Mouse (Mus musculus): ENCODE data around the gene Itga1. TPM values are rescaled to one million over a fixed set of nuclear protein-coding genes. Genes with fewer than 3 reads are reported as not detected.

Itga1 gene
- total RNA-seq (2022) = 1 to 10 TPM; 5.5 to 6.9 (median 6.5) TPM

GRCm38 (mm10) chr13:115101355-115102191 lies at the start of gene Itga1, which contains the start of gene Gm49395:
Gene Itga1, minus strand, starts transcription at chr13:115101964.
Gene Gm49395, minus strand, starts transcription at chr13:115101921.
- peak; percentile 58 to 67 for DNase-seq (ENCODE audit: low spot score in 2 of 2)

GRCm38 (mm10) chr13:115150602-115151001 lies 48.8 kb upstream of the Itga1 start:
- no peak for DNase-seq (ENCODE audit: low spot score in 2 of 2)

GRCm38 (mm10) chr13:115149849-115150248 lies 48.1 kb upstream of the Itga1 start:
- DNase-seq (ENCODE audit: low spot score in 2 of 2) = no peak

GRCm38 (mm10) chr13:115143575-115143974 lies 41.8 kb upstream of the Itga1 start:
- DNase-seq (ENCODE audit: low spot score in 2 of 2) = no peak

GRCm38 (mm10) chr13:115142066-115142465 lies 40.3 kb upstream of the Itga1 start:
- no peak for DNase-seq (ENCODE audit: low spot score in 2 of 2)

- DNase-seq (ENCODE audit: low spot score in 2 of 2) = no peak
Measured at GRCm38 (mm10) chr13:115138513-115138912, 36.7 kb upstream of the Itga1 start.

GRCm38 (mm10) chr13:115136761-115137160 lies 35.0 kb upstream of the Itga1 start:
- DNase-seq (ENCODE audit: low spot score in 2 of 2) = no peak

GRCm38 (mm10) chr13:115132435-115132834 lies 30.7 kb upstream of the Itga1 start:
- DNase-seq (ENCODE audit: low spot score in 2 of 2) = no peak

GRCm38 (mm10) chr13:115131381-115131780 lies 29.6 kb upstream of the Itga1 start:
- no peak for DNase-seq (ENCODE audit: low spot score in 2 of 2)

- no peak for DNase-seq (ENCODE audit: low spot score in 2 of 2)
Measured at GRCm38 (mm10) chr13:115130035-115130434, 28.3 kb upstream of the Itga1 start.

- DNase-seq (ENCODE audit: low spot score in 2 of 2) = no peak
Measured at GRCm38 (mm10) chr13:115127826-115128225, 26.1 kb upstream of the Itga1 start.

GRCm38 (mm10) chr13:115126534-115126933 lies 24.8 kb upstream of the Itga1 start:
- DNase-seq (ENCODE audit: low spot score in 2 of 2) = no peak

- no peak for DNase-seq (ENCODE audit: low spot score in 2 of 2)
Measured at GRCm38 (mm10) chr13:115125130-115125529, 23.4 kb upstream of the Itga1 start.

- DNase-seq (ENCODE audit: low spot score in 2 of 2) = no peak
Measured at GRCm38 (mm10) chr13:115124521-115124920, 22.8 kb upstream of the Itga1 start.

- no peak for DNase-seq (ENCODE audit: low spot score in 2 of 2)
Measured at GRCm38 (mm10) chr13:115118756-115119155, 17.0 kb upstream of the Itga1 start.

- DNase-seq (ENCODE audit: low spot score in 2 of 2) = no peak
Measured at GRCm38 (mm10) chr13:115118195-115118594, 16.4 kb upstream of the Itga1 start.

GRCm38 (mm10) chr13:115116930-115117621 lies 15.3 kb upstream of the Itga1 start:
- DNase-seq (ENCODE audit: low spot score in 2 of 2) = no peak

GRCm38 (mm10) chr13:115109628-115110027 lies 7.9 kb upstream of the Itga1 start:
- no peak for DNase-seq (ENCODE audit: low spot score in 2 of 2)

- no peak for DNase-seq (ENCODE audit: low spot score in 2 of 2)
Measured at GRCm38 (mm10) chr13:115107436-115107835, 5.7 kb upstream of the Itga1 start.

- DNase-seq (ENCODE audit: low spot score in 2 of 2) = no peak
Measured at GRCm38 (mm10) chr13:115106183-115106582, 4.4 kb upstream of the Itga1 start.

GRCm38 (mm10) chr13:115102754-115103153 lies 990 bp upstream of the Itga1 start:
- no peak for DNase-seq (ENCODE audit: low spot score in 2 of 2)

- no peak for DNase-seq (ENCODE audit: low spot score in 2 of 2)
Measured at GRCm38 (mm10) chr13:115100381-115101177, 1.2 kb downstream of the Itga1 start.

All from gastrocnemius, adult 8-10 months (tissue).